In genomic region chr8:120167821-120168220, GRCm38 (mm10) we compare ENCODE assay signal across 10 mouse cellular contexts. TPM values are rescaled to one million over a fixed set of nuclear protein-coding genes. Genes with fewer than 3 reads are reported as not detected.
DNase-seq lines count a peak whose midpoint lies in the region; ATAC-seq and TF ChIP-seq lines count a peak whose summit lies in the region.
"Had no signal": no experiment of that assay in that cellular context is flagged by ENCODE, and none has a peak within 500 bp of the region (broad histone marks: within the 10 kb centered on the region; RNA-seq: fewer than 3 reads in every experiment).

No protein-coding gene starts in this region.

- ATAC-seq in lung, postnatal 0 days = peak; percentile 39; the same call in 1 of the 2 replicates
- ATAC-seq in hindbrain, embryonic 16.5 days = peak; percentile 43; the same call in 1 of the 2 replicates
- ATAC-seq in limb, embryonic 13.5 days (ENCODE audit: low FRiP score, low read depth) = peak; percentile 41; the same call in 1 of the 2 replicates

- H3K9ac ChIP-seq in lung, postnatal 0 days (replicated peaks; ENCODE audit: low read depth) = no peak overlapping the region
- no peak overlapping the region; the same call in 1 of the 2 replicates for H3K9ac ChIP-seq in hindbrain, embryonic 16.5 days (ENCODE audit: low read depth, low read length)
- H3K9ac ChIP-seq in limb, embryonic 13.5 days = 0 out of 2 replicates have a peak overlapping the region, but pooled peaks have one; percentile 26
- H3K9ac ChIP-seq: liver, embryonic 13.5 days had no signal

- no peaks in the 10 kb centered on the region for H3K27me3 ChIP-seq in lung, postnatal 0 days (replicated peaks; ENCODE audit: insufficient read depth, low read length)
- H3K27me3 ChIP-seq in hindbrain, embryonic 16.5 days (replicated peaks; ENCODE audit: control insufficient read depth, insufficient read depth, low read length) = 0 out of 2 replicates have a peak, but pooled peaks cover 2% of the 10 kb centered on the region
- peaks cover 15% of the 10 kb centered on the region for H3K27me3 ChIP-seq in limb, embryonic 13.5 days

- H3K4me2 ChIP-seq in lung, postnatal 0 days (replicated peaks; ENCODE audit: low read depth, low read length) = no peak overlapping the region
- no peak overlapping the region for H3K4me2 ChIP-seq in hindbrain, embryonic 16.5 days (ENCODE audit: low read length)
- 0 out of 2 replicates have a peak overlapping the region, but pooled peaks have one; percentile 7 for H3K4me2 ChIP-seq in limb, embryonic 13.5 days (replicated peaks)
- H3K4me2 ChIP-seq: liver, embryonic 13.5 days had no signal

- 0 out of 2 replicates have a peak, but pooled peaks cover 4% of the 10 kb centered on the region for H3K4me1 ChIP-seq in lung, postnatal 0 days (ENCODE audit: insufficient read depth, low read depth, low read length)
- H3K4me1 ChIP-seq in lung, adult 2 months (ENCODE audit: control insufficient read depth, insufficient read depth, low read length) = 0 out of 2 replicates have a peak, but pooled peaks cover 4% of the 10 kb centered on the region
- H3K4me1 ChIP-seq in hindbrain, embryonic 16.5 days (ENCODE audit: control insufficient read depth, insufficient read depth, low read depth, low read length) = peaks cover 7% of the 10 kb centered on the region
- H3K4me1 ChIP-seq in limb, embryonic 13.5 days = peaks cover 16% of the 10 kb centered on the region
- H3K4me1 ChIP-seq: liver, embryonic 13.5 days had no signal

- TF ChIP-seq CTCF in lung, postnatal 0 days (IDR thresholded peaks at IDR 0.05) = no peak
- TF ChIP-seq CTCF in lung, adult 2 months (IDR thresholded peaks at IDR 0.05; ENCODE audit: insufficient read depth, low read length) = no peak

- 43% methylated on average over 5 of the region's 5 CpGs for WGBS in lung, postnatal 0 days
- 31% methylated on average over 5 of the region's 5 CpGs for WGBS in lung, adult 2 months
- 19% methylated on average over 5 of the region's 5 CpGs for WGBS in hindbrain, embryonic 16.5 days
- WGBS in limb, embryonic 13.5 days = 27% methylated on average over 5 of the region's 5 CpGs

- TF ChIP-seq POLR2A in lung, adult 2 months (IDR thresholded peaks at IDR 0.05; ENCODE audit: borderline replicate concordance, extremely low read depth, low read depth, low read length) = no peak

- no peak overlapping the region for H3K27ac ChIP-seq in lung, postnatal 0 days (ENCODE audit: low read length)
- H3K27ac ChIP-seq in hindbrain, embryonic 16.5 days (ENCODE audit: low read depth, low read length) = no peak overlapping the region; the same call in 1 of the 2 replicates
- H3K27ac ChIP-seq in limb, embryonic 13.5 days = no peak overlapping the region
- H3K27ac ChIP-seq: liver, embryonic 13.5 days had no signal

- no peaks in the 10 kb centered on the region for H3K9me3 ChIP-seq in lung, postnatal 0 days (ENCODE audit: low read length)
- no peaks in the 10 kb centered on the region for H3K9me3 ChIP-seq in hindbrain, embryonic 16.5 days (ENCODE audit: control insufficient read depth, low read length)
- H3K9me3 ChIP-seq in limb, embryonic 13.5 days = no peaks in the 10 kb centered on the region
- H3K9me3 ChIP-seq: liver, embryonic 13.5 days had no signal

- no peak overlapping the region for H3K4me3 ChIP-seq in lung, postnatal 0 days (ENCODE audit: low read depth, low read length)
- H3K4me3 ChIP-seq in lung, adult 2 months (replicated peaks; ENCODE audit: extremely low read depth, low read depth, low read length) = no peak overlapping the region
- H3K4me3 ChIP-seq in hindbrain, embryonic 16.5 days (ENCODE audit: low read length) = no peak overlapping the region
- no peak overlapping the region for H3K4me3 ChIP-seq in limb, embryonic 13.5 days
- H3K4me3 ChIP-seq: liver, embryonic 13.5 days had no signal

- DNase-seq in lung, postnatal 0 days (ENCODE audit: low spot score) = peak; percentile 34
- DNase-seq in lung, adult 2 months = no peak
- peak; percentile 50 for DNase-seq in telencephalon, adult 2 months (ENCODE audit: low read depth, low spot score)
- DNase-seq in urinary bladder, postnatal 14 days (ENCODE audit: low spot score) = no peak
- no peak for DNase-seq in adipocyte (ENCODE audit: low spot score)
- DNase-seq in kidney, adult 9 months = no peak
- DNase-seq: adrenal gland, adult 8-10 months; liver, embryonic 13.5 days had no signal

- H3K36me3 ChIP-seq in lung, postnatal 0 days (ENCODE audit: insufficient read depth, low read length) = no peaks in the 10 kb centered on the region
- no peaks in the 10 kb centered on the region for H3K36me3 ChIP-seq in hindbrain, embryonic 16.5 days (ENCODE audit: control insufficient read depth, insufficient read depth, low read length)
- no peaks in the 10 kb centered on the region for H3K36me3 ChIP-seq in limb, embryonic 13.5 days
- H3K36me3 ChIP-seq: liver, embryonic 13.5 days had no signal

- TF ChIP-seq EP300 in lung, postnatal 0 days (IDR thresholded peaks at IDR 0.05) = no peak

RNA-seq across cellular contexts. Expression of gene Fam92b, which starts 9.4 kb away (rescaled TPM):
- 3.9 and 6.5 TPM in 2 replicates for polyA plus RNA-seq in lung, postnatal 0 days (2015; fragmentation: Nextera tagmentation; extraction: Ambion mirVana)
- polyA plus RNA-seq in lung, adult 2 months (2012; rRNA removed) = 9.0 and 10.2 TPM in 2 replicates
- polyA plus RNA-seq in hindbrain, embryonic 16.5 days (2015; fragmentation: Nextera tagmentation; extraction: Ambion mirVana) = 1.8 and 2.6 TPM in 2 replicates
- not detected in 2 replicates for polyA plus RNA-seq in limb, embryonic 13.5 days (2015; fragmentation: Nextera tagmentation; extraction: Ambion mirVana)
- polyA plus RNA-seq: liver, embryonic 13.5 days had no signal

RNA-seq across cellular contexts. Expression of gene 6430548M08Rik, which starts 53.9 kb away (rescaled TPM):
- 16.3 and 16.6 TPM in 2 replicates for polyA plus RNA-seq in lung, postnatal 0 days (2015; fragmentation: Nextera tagmentation; extraction: Ambion mirVana)
- polyA plus RNA-seq in lung, adult 2 months (2012; rRNA removed) = 46.1 and 72.9 TPM in 2 replicates
- polyA plus RNA-seq in hindbrain, embryonic 16.5 days (2015; fragmentation: Nextera tagmentation; extraction: Ambion mirVana) = 32.6 and 38.0 TPM in 2 replicates
- polyA plus RNA-seq in limb, embryonic 13.5 days (2015; fragmentation: Nextera tagmentation; extraction: Ambion mirVana) = 3.3 and 3.4 TPM in 2 replicates

Comparison
In these comparisons a context has a peak if more than half of its experiments do, and no peak if none do; other contexts are left out.
1. DNase-seq: peak in lung, postnatal 0 days (single experiment) and telencephalon, adult 2 months (single experiment); none in lung, adult 2 months (single experiment), urinary bladder, postnatal 14 days (single experiment), adipocyte (single experiment) and kidney, adult 9 months (single experiment).
2. Peak in every context shown above with its lines, with median percentiles within 50 percentile points of each other: ATAC-seq.